Mouse (Mus musculus) megakaryocyte, embryonic 14.5 days (primary cell): ENCODE measurements around the gene Nrf1.

Experiments
- FLI1 ChIP-seq: IDR thresholded peaks from 2 replicates; pipeline ENCODE4 v1.6.1; 2012; ENCODE audit warnings: low read length, inconsistent platforms, mixed read lengths
- GATA1 ChIP-seq: IDR thresholded peaks from 3 replicates; pipeline ENCODE4 v1.6.1; 2012; ENCODE audit warnings: mixed read lengths, low read length, inconsistent platforms, borderline replicate concordance

DNA sequence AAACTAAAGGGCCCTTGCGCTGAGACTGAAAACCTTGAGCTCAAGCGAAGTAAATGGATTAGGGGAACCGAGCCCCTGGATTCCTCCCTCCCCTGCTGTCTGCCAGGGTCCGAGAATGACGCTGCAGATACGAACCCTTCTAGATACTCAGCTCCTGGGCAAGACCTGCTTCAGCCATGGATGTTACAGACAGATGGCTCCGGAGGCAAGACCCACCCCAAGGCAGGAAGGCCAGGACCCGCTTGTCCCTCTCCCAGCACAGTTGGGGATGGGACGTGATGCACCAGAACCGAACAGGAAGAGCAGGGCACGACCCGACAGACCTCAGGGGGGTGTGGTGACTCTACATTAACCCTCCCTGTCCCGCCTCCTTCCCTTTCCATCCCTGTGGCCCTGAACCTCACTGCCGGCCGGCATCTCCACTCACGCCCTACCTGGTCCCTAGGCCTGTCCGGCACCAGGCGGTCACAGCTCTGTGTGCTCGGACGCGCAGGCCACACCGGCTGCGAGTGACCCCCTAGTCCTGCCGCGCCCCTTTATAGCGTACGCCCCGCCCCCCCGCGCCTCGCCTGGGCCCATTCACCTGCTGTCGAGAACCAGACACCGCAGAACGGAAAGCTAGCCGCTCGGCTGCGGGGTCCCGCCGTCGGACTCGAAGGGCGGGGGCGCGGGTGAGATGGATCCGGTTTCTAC is 127.6 kb downstream of the Nrf1 start:
- TF ChIP-seq GATA1 (no peak), FLI1 (no peak)
